Mouse (Mus musculus) testis, postnatal 14 days (tissue): ENCODE measurements around the gene Gm4724.
"Not testable (repeated sequence)": the region's sequence is repeated elsewhere in the genome, so short reads cannot be mapped to it uniquely, and the experiment has no call there.

Source experiments
- DNase-seq: peaks from one replicate; pipeline ENCODE4 v3.0.0; 2021; ENCODE audit warnings: low spot score

The Gm4724 gene

GRCm38 (mm10) chr2:175435707-175436106 is at the start of gene Gm4724:
TSS of gene Gm4724 (minus strand) at chr2:175435807.
- not testable (repeated sequence) for DNase-seq

GRCm38 (mm10) chr2:175469685-175470084 is 34.1 kb upstream of the Gm4724 start, which contains the start of gene Zfp965:
TSS of gene Zfp965 (plus strand) at chr2:175469985.
- not testable (repeated sequence) for DNase-seq
